Mouse (Mus musculus) T-cell, adult 2 months (primary cell): ENCODE results near the gene St5.

Source experiments
- DNase-seq: peaks from one replicate; pipeline ENCODE4 v3.0.0; 2022; ENCODE audit warnings: low spot score

St5 gene

DNA sequence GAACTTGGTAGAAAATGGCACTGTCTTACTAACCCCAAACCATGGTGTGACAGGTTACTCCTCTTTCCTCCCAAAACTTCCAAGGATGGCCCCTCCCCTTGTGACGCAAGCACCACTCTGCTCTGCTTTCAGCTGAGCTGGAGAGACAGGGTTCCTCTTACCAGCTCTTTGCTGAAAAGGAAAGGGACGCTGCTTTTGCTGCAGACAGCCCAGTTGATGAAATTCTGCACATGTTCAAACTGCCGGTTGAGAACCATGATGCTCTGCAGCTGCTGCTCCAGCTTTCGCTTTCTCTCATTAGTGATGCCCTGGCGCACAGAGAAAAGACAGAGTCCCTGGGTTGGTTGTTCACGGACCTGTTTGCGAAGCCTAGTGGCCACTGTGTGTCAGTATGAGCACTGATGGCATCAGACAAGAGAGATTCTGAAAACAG, 222.6 kb downstream of the St5 start:
- no peak for DNase-seq

DNA sequence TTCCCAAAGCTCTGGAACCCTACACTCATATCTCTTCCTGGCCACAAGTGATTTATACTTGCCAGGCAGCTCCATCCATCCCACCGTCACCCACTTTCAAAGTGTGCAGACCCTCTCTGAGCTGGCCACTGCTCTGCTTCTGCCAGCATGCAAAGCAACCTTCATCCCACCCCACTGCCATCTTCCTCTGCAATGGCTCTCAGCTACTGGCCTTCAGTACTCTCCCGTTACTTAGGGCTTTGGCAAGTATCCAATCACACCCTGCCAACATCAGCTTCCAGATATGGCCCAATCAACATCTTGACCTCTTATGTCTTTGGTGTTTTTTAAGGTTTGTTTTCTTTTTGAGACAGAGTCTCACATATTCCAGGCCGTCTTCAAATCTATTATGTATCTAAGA, 225.5 kb downstream of the St5 start:
- no peak for DNase-seq
